Mouse (Mus musculus): Measurements from ENCODE around the gene Tmem217. TPM values are rescaled to one million over a fixed set of nuclear protein-coding genes. Genes with fewer than 3 reads are reported as not detected.
A peak's percentile ranks its signal among the peaks of the same experiment; 100 is the strongest.

The Tmem217 gene
- polyA plus RNA-seq, 1 experiment: not detected

GRCm38 (mm10) chr17:29556456-29556855 is 4.3 kb upstream of the Tmem217 start:
- no peak overlapping the region for H3K4me3 ChIP-seq (ENCODE audit: low read depth, low read length)
- no peaks in the 10 kb centered on the region for H3K9me3 ChIP-seq (replicated peaks; ENCODE audit: control insufficient read depth, insufficient read depth, low read length, poor library complexity, severe bottlenecking)
- no peaks in the 10 kb centered on the region for H3K36me3 ChIP-seq (ENCODE audit: control insufficient read depth, insufficient read depth, low read length, poor library complexity, severe bottlenecking)
- no peak overlapping the region for H3K27ac ChIP-seq (ENCODE audit: insufficient read depth, low read length)
- H3K4me1 ChIP-seq (ENCODE audit: control insufficient read depth, insufficient read depth, low read length): peaks cover 2% of the 10 kb centered on the region
- H3K9ac ChIP-seq (ENCODE audit: low read depth, poor library complexity, severe bottlenecking): no peak overlapping the region
- TF ChIP-seq CTCF (IDR thresholded peaks at IDR 0.05; ENCODE audit: low read depth, low read length): no peak
- TF ChIP-seq POLR2A (IDR thresholded peaks at IDR 0.05; ENCODE audit: insufficient read depth, low read length): no peak
- TF ChIP-seq EP300 (IDR thresholded peaks at IDR 0.05; ENCODE audit: insufficient read depth, low read depth, low read length): no peak
- H3K27me3 ChIP-seq (ENCODE audit: control insufficient read depth, insufficient read depth, low read length, poor library complexity, severe bottlenecking): no peaks in the 10 kb centered on the region

- Histone ChIP-seq H3K9ac (ENCODE audit: low read depth, poor library complexity, severe bottlenecking) (no peak overlapping the region), H3K9me3 (replicated peaks; ENCODE audit: control insufficient read depth, insufficient read depth, low read length, poor library complexity, severe bottlenecking) (no peaks in the 10 kb centered on the region), H3K4me3 (ENCODE audit: low read depth, low read length) (no peak overlapping the region), H3K36me3 (ENCODE audit: control insufficient read depth, insufficient read depth, low read length, poor library complexity, severe bottlenecking) (no peaks in the 10 kb centered on the region), H3K27ac (ENCODE audit: insufficient read depth, low read length) (no peak overlapping the region), H3K27me3 (ENCODE audit: control insufficient read depth, insufficient read depth, low read length, poor library complexity, severe bottlenecking) (no peaks in the 10 kb centered on the region), H3K4me1 (ENCODE audit: control insufficient read depth, insufficient read depth, low read length) (peaks cover 2% of the 10 kb centered on the region)
- TF ChIP-seq CTCF (IDR thresholded peaks at IDR 0.05; ENCODE audit: low read depth, low read length) (no peak), EP300 (IDR thresholded peaks at IDR 0.05; ENCODE audit: insufficient read depth, low read depth, low read length) (no peak), POLR2A (IDR thresholded peaks at IDR 0.05; ENCODE audit: insufficient read depth, low read length) (no peak)
Measured at GRCm38 (mm10) chr17:29554176-29554575, 2.0 kb upstream of the Tmem217 start.

- Histone ChIP-seq H3K4me3 (ENCODE audit: low read depth, low read length) (no peak overlapping the region), H3K9ac (ENCODE audit: low read depth, poor library complexity, severe bottlenecking) (no peak overlapping the region)
- TF ChIP-seq CTCF (IDR thresholded peaks at IDR 0.05; ENCODE audit: low read depth, low read length) (no peak), EP300 (IDR thresholded peaks at IDR 0.05; ENCODE audit: insufficient read depth, low read depth, low read length) (no peak), POLR2A (IDR thresholded peaks at IDR 0.05; ENCODE audit: insufficient read depth, low read length) (no peak)
Measured at GRCm38 (mm10) chr17:29551019-29551418, 1.2 kb downstream of the Tmem217 start.

GRCm38 (mm10) chr17:29549543-29550428 is 2.4 kb downstream of the Tmem217 start, which contains the start of the genes Gm17657 and Tbc1d22b:
Gene Gm17657, minus strand, starts transcription at chr17:29549638.
Gene Tbc1d22b, plus strand, starts transcription at chr17:29549785.
- no peak within 1 kb of the TSS for H3K27ac ChIP-seq (ENCODE audit: insufficient read depth, low read length)

More at GRCm38 (mm10) chr17:29551019-29551418, 1.2 kb downstream of the Tmem217 start:
- Histone ChIP-seq H3K4me1 (ENCODE audit: control insufficient read depth, insufficient read depth, low read length) (peaks cover 2% of the 10 kb centered on the region), H3K36me3 (ENCODE audit: control insufficient read depth, insufficient read depth, low read length, poor library complexity, severe bottlenecking) (no peaks in the 10 kb centered on the region), H3K27me3 (ENCODE audit: control insufficient read depth, insufficient read depth, low read length, poor library complexity, severe bottlenecking) (no peaks in the 10 kb centered on the region), H3K9me3 (replicated peaks; ENCODE audit: control insufficient read depth, insufficient read depth, low read length, poor library complexity, severe bottlenecking) (no peaks in the 10 kb centered on the region), H3K27ac (ENCODE audit: insufficient read depth, low read length) (no peak overlapping the region)

GRCm38 (mm10) chr17:29548994-29549393 is 3.2 kb downstream of the Tmem217 start:
- Histone ChIP-seq H3K27me3 (ENCODE audit: control insufficient read depth, insufficient read depth, low read length, poor library complexity, severe bottlenecking) (no peaks in the 10 kb centered on the region), H3K4me1 (ENCODE audit: control insufficient read depth, insufficient read depth, low read length) (no peaks in the 10 kb centered on the region), H3K4me3 (ENCODE audit: low read depth, low read length) (no peak overlapping the region), H3K36me3 (ENCODE audit: control insufficient read depth, insufficient read depth, low read length, poor library complexity, severe bottlenecking) (no peaks in the 10 kb centered on the region), H3K27ac (ENCODE audit: insufficient read depth, low read length) (no peak overlapping the region), H3K9ac (ENCODE audit: low read depth, poor library complexity, severe bottlenecking) (no peak overlapping the region), H3K9me3 (replicated peaks; ENCODE audit: control insufficient read depth, insufficient read depth, low read length, poor library complexity, severe bottlenecking) (no peaks in the 10 kb centered on the region)
- TF ChIP-seq CTCF (IDR thresholded peaks at IDR 0.05; ENCODE audit: low read depth, low read length) (no peak), EP300 (IDR thresholded peaks at IDR 0.05; ENCODE audit: insufficient read depth, low read depth, low read length) (no peak), POLR2A (IDR thresholded peaks at IDR 0.05; ENCODE audit: insufficient read depth, low read length) (no peak)

More at GRCm38 (mm10) chr17:29549543-29550428, 2.4 kb downstream of the Tmem217 start, which contains the start of the genes Gm17657 and Tbc1d22b:
- TF ChIP-seq CTCF (IDR thresholded peaks at IDR 0.05; ENCODE audit: low read depth, low read length) (no peak), EP300 (IDR thresholded peaks at IDR 0.05; ENCODE audit: insufficient read depth, low read depth, low read length) (no peak), POLR2A (IDR thresholded peaks at IDR 0.05; ENCODE audit: insufficient read depth, low read length) (no peak)
- Histone ChIP-seq H3K4me1 (ENCODE audit: control insufficient read depth, insufficient read depth, low read length) (no peaks in the 10 kb centered on the region), H3K36me3 (ENCODE audit: control insufficient read depth, insufficient read depth, low read length, poor library complexity, severe bottlenecking) (no peaks in the 10 kb centered on the region), H3K9ac (ENCODE audit: low read depth, poor library complexity, severe bottlenecking) (peak within 1 kb of the TSS; percentile 93), H3K4me3 (ENCODE audit: low read depth, low read length) (peak within 1 kb of the TSS; percentile 91), H3K27me3 (ENCODE audit: control insufficient read depth, insufficient read depth, low read length, poor library complexity, severe bottlenecking) (no peaks in the 10 kb centered on the region), H3K9me3 (replicated peaks; ENCODE audit: control insufficient read depth, insufficient read depth, low read length, poor library complexity, severe bottlenecking) (no peaks in the 10 kb centered on the region)

- H3K36me3 ChIP-seq (ENCODE audit: control insufficient read depth, insufficient read depth, low read length, poor library complexity, severe bottlenecking): no peaks in the 10 kb centered on the region
- H3K9ac ChIP-seq (ENCODE audit: low read depth, poor library complexity, severe bottlenecking): no peak overlapping the region
- H3K4me3 ChIP-seq (ENCODE audit: low read depth, low read length): no peak overlapping the region
- H3K27ac ChIP-seq (ENCODE audit: insufficient read depth, low read length): no peak overlapping the region
- no peaks in the 10 kb centered on the region for H3K9me3 ChIP-seq (replicated peaks; ENCODE audit: control insufficient read depth, insufficient read depth, low read length, poor library complexity, severe bottlenecking)
- H3K4me1 ChIP-seq (ENCODE audit: control insufficient read depth, insufficient read depth, low read length): no peaks in the 10 kb centered on the region
- no peaks in the 10 kb centered on the region for H3K27me3 ChIP-seq (ENCODE audit: control insufficient read depth, insufficient read depth, low read length, poor library complexity, severe bottlenecking)
- TF ChIP-seq CTCF (IDR thresholded peaks at IDR 0.05; ENCODE audit: low read depth, low read length): no peak
- no peak for TF ChIP-seq EP300 (IDR thresholded peaks at IDR 0.05; ENCODE audit: insufficient read depth, low read depth, low read length)
- TF ChIP-seq POLR2A (IDR thresholded peaks at IDR 0.05; ENCODE audit: insufficient read depth, low read length): no peak
Measured at GRCm38 (mm10) chr17:29548494-29548893, 3.7 kb downstream of the Tmem217 start.

Data from ES-Bruce4 (cell line).